Mouse (Mus musculus) thymus, postnatal 14 days (tissue): ENCODE results near the gene Rbmxl1.
"Not testable (repeated sequence)": the region's sequence is repeated elsewhere in the genome, so short reads cannot be mapped to it uniquely, and the experiment has no call there.

Source experiments
- DNase-seq: peaks from one replicate; pipeline ENCODE4 v3.0.0; 2021

The Rbmxl1 gene

DNA sequence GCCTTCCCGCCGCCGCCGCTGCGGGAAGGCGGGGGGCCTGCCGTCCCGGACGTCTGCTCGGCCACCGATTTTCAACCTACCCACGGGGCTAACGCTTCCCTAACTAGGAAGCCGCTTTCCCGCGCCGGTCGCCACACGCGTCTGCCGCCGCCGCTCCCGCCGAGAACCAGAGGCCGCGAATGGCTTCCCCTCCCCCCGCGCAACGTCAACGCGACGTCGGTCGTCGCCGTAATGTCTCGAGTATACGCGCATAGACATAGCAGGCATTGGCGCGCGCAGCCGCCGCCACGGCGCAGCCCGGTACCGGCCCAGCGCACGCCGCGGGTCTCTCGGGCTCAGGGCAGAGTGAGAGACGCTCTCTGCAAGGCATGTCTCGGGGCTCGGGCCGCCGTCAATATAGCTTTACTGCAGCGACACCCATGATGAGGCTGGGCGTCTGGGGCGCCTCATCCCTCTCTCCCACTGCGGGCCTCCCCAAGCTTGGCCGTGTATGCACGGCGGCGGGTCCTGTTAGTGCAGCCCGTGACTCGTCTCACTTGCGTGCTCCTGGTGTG lies at the start of gene Rbmxl1:
Gene Rbmxl1, minus strand, starts transcription at position 180 of the 554 bp plus-strand sequence.
- DNase-seq: peak; percentile 94

DNA sequence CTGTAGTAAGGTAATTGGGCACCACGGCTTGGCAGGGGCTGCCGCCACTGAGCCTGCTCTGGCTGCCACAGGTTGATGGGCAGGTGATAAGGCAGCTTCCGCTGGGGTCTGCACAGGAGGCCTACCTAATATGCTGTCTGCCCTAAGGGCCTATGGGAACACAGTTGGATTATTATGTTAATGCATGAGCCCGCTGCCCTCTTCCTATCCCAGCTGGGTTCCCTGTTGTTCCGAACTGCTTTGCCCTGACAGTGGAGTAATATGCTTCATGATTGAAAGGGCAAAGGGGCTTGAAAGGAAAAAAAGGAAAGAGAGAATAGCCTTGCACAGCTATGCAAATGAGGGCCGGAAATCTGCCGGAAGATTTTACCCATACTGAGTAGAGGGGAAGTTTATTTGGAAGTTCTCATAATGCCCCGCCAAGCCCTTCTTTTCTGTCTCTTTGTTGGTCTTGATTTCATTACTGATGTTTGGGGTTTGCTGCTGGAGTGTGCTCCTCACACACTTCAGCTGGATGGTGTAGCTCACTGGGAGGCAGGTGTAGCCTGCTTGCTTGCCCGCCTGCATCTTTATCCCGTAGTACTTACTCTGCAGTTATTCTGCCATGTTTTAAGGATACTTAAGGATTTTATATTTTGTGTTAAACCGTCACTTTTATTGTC lies 48.2 kb upstream of the Rbmxl1 start:
- no peak for DNase-seq

DNA sequence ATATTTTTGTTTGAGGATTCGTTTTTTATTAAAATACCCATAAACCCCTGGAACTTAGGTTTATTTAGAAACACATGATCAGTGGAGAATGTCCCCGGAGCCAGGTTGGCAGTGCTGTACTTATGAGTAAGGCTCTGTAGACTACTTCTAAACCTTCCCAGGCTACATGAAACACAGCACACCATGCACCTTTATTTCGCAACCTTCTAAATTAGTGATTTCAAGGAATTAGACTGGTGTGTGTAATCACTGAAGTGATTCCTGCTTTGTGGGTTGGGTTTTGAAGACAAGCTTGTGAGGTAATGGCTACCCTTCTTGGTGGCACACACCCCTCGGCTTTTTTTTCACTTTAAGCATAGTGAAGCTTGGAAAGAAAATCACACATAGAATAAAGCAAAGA lies 47.1 kb upstream of the Rbmxl1 start:
- DNase-seq: no peak

DNA sequence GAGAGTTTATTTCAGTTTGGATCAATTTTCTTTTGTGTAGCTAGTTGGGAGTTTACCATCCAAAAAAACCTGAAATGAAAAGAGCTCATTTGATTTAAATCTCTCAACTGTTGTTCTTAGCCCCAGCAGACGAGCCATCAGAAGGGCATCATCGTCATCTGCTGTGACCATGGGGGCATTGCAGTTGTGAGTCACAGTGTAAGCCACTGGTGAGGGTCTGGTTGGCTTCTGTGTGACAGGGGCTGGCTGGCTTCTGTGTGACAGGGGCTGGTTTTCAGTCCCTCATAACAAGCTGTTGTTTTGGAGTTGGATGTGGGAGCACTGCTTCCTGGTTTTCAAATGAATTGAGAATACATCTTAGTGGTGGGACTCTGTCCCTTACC lies 42.0 kb upstream of the Rbmxl1 start:
- DNase-seq: no peak

DNA sequence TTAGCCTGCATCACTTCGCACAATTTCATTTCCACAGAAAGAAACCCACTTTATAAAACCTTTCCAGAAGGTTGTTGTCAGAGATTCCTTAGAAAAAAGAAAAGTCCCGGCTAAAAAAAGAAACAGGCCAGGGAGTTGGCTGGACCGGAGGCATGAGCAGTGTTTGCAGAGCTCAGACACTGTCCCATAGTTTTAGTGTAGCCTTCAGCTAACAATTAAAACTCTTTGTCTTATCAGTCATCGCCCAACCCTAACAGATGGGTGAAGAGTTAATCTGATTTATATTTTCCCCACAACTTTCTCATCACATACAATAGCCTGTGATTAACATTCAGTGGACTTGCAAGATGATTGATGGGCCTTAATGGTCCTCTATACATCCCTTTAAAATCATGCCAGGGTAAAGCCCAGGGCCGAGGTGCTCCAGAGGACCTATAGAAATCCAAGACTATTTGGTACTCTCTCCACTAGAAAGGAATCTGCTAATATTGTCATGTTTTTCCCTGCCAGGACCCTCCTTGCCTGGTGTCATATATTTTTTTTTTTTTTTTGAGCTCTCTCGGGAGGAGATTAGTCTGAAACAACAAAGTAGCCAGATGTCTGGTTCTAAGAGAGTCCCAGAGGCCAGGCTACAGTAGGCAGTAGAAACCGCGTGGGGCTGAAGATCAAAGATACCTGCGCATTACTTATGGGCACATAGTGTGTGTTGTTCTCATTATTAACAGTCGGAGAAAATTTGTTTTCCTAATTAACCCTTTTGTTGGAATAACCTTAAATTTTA lies 41.5 kb upstream of the Rbmxl1 start:
- DNase-seq: no peak

DNA sequence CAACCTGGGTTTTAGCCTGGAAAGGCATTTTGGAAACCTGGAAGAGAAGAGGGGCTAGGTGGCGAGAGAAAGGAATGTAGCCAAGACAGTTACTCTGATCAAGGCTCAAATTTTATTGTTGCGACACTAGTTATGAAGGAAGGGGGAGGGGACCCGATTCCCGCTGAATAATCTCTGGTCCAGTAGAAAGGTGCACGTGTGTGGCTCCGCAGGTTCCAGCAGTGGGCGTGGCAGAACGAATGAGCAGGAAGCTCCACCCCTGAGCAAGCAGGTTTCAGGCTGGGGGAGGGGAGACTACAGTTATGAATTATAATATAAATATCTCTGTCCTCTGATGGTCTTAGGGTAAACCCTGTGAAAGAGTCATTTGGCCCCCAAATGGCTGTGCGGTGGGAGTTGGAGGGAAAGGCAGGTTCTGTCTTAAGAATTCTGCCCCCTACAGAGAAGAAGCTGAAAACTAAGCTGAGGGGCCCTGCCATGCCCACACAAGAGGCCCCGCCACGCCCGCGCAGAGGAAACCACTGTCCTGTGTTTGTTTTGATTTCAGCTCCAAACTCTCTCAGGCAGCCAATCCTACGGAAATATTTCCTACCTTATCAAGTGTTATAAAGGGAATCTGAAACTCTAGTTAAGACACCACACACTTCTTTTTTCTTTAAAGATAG lies 36.6 kb upstream of the Rbmxl1 start:
- not testable (repeated sequence) for DNase-seq

DNA sequence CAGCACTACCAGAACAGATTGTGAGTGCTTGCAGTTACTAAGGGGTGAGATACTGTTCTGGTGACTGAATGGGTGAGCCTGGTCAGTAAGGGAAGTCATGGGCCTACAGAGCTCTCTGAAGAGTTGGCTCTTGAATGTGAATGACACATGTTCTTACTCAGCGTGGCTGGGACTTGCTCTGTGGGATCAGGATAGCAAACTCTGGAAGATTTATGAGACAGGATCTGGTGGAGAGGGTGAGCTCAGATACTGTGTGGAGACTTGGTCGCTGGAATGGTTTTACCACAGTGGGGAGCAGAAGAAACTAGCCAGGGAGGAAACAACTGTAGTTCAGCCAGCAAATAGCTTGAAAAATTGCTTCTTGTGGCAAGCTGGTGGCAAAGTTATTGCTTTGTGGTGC lies 35.8 kb upstream of the Rbmxl1 start:
- no peak for DNase-seq

DNA sequence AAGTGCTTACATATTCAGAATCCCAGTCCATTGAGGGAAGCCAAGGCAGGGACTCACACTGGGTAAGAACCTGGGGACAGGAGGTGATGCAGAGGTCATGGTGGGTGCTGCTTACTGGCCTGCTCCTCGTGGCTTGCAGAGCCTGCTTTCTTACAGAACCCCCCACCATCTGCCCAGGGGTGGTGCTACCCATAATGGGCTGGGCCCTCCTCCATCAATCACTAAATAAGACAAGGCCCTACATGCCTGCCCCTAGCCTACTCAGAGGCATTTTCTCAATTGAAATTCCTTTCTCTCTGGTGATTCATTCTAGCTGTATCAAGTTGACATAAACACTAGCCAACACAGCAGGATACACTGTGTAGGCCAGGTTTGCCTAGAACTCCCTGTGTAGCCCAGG lies 34.9 kb upstream of the Rbmxl1 start:
- no peak for DNase-seq

DNA sequence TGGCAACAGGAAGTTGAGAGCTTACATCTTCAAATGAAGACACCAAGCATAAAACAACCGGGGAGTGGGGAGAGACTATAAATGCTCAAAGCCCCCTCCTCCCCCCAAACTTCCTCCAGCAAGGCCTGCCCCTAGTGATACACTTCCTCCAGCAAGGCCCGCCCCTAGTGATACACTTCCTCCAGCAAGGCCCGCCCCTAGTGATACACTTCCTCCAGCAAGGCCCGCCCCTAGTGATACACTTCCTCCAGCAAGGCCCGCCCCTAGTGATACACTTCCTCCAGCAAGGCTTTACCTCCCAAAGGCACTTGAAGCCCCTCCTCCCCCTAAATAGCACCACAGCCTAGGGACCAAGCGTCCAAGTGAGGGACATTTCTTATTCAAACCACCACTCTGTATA lies 34.0 kb upstream of the Rbmxl1 start:
- peak; percentile 10 for DNase-seq

DNA sequence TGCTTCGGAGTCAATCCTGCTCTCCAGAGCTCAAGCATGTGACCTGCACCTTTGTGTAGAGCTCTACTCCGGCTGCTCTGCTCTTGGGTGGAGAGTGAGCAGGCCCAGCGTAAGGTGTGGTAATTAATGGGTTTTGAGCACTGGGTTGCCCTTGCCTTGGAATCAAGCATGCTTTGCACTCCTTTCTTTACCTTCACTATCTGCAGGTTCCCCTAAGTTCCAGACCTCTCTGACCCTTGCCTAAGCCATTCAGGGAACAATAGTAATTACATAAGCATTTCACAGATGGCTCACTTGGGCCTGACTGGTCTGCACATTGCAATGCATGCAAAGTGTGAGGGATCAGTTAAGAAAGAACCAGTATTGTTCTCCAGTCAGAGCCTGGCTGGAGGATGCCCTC lies 29.1 kb upstream of the Rbmxl1 start:
- DNase-seq: no peak

DNA sequence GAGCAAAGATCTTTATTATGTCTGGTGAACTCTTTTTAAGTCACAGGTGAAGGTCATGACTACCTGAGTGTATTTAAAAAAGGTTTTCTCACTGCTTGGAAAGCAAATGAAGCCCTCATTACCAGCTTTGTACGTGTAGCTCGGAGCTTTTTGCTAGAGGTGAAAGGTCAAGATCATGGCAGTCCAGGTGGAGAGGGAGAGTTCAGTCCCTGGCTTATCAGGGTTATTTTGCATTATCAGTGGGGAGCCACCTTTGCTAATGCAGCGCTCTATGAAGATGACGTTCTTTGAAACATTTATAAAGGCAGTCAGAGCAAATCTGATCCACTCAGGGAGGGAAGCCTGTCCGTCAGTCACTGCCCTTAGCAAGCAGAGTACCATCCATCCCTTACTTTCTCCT lies 28.0 kb upstream of the Rbmxl1 start:
- no peak for DNase-seq

DNA sequence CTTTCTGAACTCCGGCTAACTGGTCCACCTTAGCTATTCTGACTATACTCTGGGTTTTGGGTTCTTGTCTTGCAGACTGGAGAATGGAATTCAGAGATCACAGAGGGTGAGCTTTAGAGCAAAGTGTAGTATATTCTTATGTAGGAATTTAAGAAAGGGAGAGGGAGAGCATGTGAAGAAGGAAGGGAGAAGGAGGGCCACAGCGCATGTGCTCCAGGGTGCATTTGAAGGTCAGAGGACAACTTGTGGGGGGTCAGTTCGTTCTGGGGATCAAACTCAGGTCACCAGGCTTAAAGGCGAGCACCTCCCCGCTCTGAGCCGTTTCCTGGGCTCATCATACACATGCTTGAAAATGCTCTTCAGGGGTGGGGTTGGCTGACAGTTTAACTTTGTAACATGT lies 25.3 kb upstream of the Rbmxl1 start:
- DNase-seq: no peak

DNA sequence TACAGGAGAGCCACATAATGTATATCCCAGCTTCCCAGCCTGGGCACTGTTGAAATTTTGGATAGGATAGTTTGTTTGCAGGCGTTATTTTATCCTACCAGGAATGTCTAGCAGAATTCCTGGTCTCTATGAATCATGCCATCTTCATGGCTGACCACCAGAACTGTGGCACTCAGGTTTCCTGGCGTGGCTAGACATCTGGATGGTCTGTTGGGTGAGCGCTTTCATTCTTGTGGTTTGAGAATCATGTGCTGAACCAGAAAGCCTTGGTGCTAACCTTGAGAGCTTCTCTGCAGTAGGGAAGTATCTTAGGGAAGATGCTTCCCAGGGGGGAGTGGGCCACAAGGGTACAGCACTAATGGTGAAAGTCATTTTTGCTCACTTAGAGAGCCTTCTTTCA lies 6.4 kb upstream of the Rbmxl1 start:
- DNase-seq: no peak

DNA sequence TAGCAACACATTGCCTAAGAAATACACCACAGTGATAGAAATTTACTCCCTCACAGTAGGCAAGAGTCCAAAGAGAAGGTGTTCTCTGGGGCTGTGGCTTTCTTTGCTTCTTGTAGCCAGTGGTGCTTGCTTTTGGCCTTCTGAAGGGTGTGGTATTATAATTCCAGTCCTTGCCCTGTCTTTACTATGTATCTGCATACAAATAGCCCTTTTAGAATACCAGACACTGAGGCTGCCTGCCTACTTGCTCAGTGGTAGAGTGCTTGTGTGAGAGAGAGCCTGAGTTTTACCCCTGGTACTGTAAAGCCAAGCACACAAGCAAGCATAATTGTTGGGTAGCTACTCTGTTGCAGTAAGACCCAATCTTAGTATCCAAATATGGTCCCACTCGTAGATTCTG lies 6.0 kb upstream of the Rbmxl1 start:
- DNase-seq: no peak

DNA sequence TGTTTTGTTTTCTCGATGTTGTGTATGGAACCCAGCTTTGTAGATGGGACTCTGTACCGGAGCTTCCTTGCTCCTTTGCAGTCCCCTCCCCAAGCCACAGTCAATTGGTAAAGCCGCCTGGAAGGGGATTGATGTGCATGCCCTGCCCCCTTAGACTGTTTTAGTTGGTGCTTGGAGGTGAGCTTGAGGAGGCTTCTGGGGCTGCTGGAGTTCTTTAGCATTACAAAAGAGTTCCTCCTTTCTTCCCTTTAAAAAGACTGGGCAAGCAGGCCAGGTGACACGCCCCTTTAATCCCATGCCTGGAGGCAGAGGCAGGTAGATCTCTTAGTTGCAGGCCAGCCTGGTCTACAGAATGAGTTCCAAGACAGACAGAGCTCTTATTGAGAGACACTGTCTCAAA lies 4.4 kb upstream of the Rbmxl1 start:
- no peak for DNase-seq

DNA sequence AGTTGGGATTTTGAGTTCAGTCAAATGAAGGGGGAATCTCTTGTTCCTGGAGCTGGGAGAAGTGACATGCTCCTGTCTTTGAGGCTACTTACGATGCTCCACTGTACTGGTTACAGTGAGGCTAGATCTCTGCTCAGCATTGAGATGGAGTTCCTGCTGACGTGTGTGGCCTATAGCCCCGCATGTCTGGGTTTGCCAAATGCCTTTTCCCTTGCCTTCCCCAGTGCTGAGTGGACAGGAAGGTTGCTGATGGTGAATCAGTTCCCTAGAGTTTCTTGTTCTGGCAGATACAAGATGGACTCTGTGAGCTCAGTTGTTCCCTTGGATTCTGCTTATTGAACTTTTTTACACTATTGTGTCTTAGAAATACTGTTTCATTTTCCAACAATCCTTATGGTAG lies 2.2 kb upstream of the Rbmxl1 start:
- DNase-seq: no peak

DNA sequence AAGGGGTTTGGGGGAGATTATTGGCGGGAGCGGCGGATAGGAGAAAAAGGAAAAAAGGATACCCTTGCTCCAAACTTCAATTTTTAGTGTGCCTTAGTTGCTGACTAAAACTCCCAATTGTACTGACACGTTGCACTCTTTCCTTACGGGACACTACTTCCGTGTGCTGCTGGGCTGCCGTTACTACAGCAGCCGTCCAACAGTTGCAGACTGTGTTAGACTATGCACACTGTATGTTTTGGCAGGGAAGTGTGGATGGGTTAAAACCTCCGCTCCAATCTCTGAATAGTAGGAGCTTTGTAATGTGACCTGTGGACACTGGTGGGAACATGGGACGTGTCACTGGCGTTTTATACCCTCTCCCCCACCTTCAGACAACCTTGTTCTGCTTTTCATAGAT lies 1.4 kb upstream of the Rbmxl1 start:
- DNase-seq: peak; percentile 25

DNA sequence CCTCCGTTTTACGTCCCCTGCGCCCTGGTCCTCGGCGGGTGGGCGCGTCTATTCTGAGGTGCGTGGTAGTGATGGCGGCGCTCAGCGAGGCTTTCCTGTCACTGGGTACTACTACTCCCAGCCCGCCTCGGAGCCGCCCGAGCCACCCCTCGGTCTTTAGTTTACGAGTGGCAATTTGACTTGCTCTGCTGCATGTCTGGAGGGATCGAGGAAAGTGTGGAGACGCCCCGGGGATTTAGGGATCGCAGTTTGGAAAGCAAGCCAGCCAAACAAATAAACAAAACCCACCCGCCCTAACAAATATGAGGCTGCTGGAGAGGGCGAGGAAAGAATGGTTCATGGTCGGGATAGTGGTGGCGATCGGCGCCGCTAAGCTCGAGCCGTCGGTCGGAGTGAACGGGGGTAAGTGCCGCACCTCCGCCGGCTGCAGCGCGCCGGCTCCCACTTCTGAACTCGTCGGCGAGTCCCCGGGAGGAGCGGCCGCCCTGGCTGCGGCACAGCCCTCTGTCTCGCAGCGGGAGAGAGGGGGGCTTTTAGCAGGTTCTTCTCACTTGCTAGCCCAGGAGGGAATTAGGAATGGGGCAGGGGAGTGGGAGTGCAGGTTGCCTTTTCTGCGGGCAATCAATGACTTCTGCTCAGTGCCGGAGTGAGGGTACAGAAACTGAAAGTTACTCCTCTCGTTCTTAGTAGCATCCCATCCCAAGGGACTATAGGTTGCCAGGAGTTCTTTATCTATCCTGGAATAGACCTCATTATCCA lies 754 bp upstream of the Rbmxl1 start, which contains the start of gene Slc10a7:
Gene Slc10a7, plus strand, starts transcription at position 74 of the 759 bp plus-strand sequence.
- DNase-seq: peak; percentile 88

DNA sequence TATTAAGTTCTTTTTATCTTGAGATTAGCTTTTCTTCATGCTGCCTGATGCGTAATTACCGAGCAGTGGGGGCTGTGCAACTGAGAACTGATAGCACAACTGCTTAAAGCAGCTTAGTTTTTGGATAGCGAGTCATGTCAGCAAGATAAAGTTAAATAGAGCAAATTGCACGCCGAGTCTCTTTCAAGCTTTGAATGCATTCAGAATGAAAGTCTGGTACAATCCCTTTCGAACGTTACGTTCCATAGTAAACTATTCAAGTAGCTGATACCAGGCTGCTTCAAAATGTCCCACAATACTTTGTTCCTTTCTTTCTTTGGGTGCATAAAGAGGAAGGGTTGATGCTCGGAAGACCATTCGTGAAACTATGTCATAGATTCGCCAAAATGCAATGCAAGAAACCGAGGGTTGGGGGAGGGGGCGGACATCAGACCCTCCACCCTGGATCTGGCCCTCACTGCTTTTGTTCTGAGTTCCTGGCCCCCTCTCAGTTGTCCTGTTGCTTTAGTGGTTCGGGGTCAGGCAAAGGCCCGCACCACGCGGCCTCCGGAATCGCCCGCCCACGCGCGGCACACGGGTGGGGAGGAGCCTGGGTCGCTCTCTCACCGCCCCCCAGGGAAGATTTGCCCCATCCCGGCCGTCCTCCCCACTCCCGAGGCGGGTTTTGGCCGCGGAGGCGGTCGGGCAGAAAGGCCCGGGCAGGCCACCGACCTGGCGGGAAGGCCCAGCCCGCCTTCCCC lies 549 bp downstream of the Rbmxl1 start:
- peak; percentile 67 for DNase-seq

DNA sequence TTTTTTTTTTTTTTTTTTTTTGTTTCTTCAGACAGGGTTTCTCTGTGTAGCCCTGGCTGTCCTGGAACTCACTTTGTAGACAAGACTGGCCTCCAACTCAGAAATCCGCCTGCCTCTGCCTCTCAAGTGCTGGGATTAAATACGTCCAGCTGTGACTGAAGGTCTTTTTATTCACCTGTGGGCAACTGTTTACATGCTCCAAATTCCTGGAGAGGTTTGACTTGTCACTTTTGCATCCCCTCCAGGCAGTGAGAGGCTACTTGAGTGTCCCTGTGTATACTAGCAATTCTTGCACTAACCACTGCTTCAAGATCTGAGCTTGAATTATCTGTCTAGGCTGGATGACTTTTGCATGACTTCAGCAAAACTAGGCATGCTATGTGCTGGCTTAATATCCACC lies 6.0 kb downstream of the Rbmxl1 start:
- no peak for DNase-seq

DNA sequence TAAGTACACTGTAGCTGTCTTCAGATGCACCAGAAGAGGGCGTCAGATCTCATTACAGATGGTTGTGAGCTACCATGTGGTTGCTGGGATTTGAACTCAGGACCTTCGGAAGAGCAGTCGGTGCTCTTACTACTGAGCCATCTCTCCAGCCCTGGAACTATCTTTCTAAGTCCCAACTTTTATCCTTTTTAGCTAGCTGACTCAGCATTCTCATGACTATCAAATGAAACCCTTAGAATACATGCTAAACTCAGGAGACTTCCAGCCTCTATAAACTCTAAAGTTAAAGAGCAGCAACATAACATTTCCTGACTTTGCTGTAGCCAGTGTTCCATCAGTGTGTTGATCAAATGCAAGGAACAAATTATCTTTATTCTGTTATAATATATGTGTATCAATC lies 12.4 kb downstream of the Rbmxl1 start:
- DNase-seq: not testable (repeated sequence)

DNA sequence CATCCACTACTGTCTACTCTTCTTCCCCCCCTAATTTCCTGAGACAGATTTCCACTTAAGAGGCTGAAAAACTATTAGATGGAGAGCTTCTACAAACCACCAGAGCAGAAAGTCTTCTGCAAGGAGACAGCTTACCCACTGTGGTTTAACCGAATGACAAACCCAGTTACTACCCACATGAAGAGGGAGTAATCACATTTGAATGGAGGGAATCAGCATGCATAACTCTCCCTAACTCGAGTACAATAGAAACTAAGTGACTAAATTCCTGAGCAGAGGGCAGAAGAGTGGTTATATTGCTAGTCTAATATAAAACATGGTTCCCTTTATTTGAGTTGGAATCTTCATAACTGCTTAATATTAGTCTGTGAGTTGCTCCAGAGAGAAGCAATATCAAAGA lies 15.7 kb downstream of the Rbmxl1 start:
- no peak for DNase-seq
